Comparison of ENCODE assay signal across 23 mouse cellular contexts in the genomic region with DNA sequence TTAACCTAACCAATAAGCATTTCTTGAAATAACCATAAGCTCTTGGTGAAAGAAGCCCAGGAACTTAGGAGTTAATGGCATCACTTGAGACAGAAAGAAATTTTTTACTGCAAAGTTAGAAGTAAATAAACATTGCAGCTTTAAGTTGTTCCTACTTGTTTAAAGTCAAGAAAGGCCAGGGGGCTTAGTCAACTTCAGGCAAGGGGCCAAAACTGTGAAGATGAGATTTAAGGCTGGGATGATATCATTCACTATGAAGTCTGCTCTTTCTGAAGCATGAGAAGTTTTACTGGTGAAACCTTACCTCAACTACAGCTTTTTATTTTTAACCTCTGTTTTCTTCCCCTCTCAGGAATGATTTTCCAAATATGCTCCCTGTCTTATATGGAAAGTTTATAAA.
DNase-seq lines count a peak whose midpoint lies in the region; ATAC-seq and TF ChIP-seq lines count a peak whose summit lies in the region.
"Had no signal": no experiment of that assay in that cellular context is flagged by ENCODE, and none has a peak within 500 bp of the region (broad histone marks: within the 10 kb centered on the region; RNA-seq: fewer than 3 reads in every experiment).

No protein-coding gene starts in this region.

- no peaks in the 10 kb centered on the region; the same call in 1 of the 2 replicates for H3K4me1 ChIP-seq in kidney, postnatal 0 days (replicated peaks; ENCODE audit: insufficient read depth, low read length)
- no peaks in the 10 kb centered on the region for H3K4me1 ChIP-seq in kidney, embryonic 15.5 days

- peak; percentile 42 for DNase-seq in adrenal gland, adult 2 months
- DNase-seq in adrenal gland, adult 8-10 months = no peak
- peak; percentile 18 for DNase-seq in kidney, postnatal 0 days (ENCODE audit: low spot score)
- DNase-seq in 3T3-L1 (ENCODE audit: low read depth, low spot score) = peak; percentile 84
- peak; percentile 39 to 58 for DNase-seq in adrenal gland, postnatal 36 days
- no peak for DNase-seq in spleen, adult 12 weeks (ENCODE audit: low spot score)
- no peak for DNase-seq in cerebellum, postnatal 25 days
- DNase-seq: cerebellum, postnatal 36 days; embryo, embryonic 11 days; forebrain, postnatal 0 days; gastrocnemius, postnatal 36 days; heart, adult 2 months; kidney, postnatal 4 days; liver, postnatal 0 days; right cerebral cortex, adult 18-20 months; thymus, adult 2 months; thymus, postnatal 4 days had no signal

- no peaks in the 10 kb centered on the region for H3K9me3 ChIP-seq in kidney, postnatal 0 days (replicated peaks; ENCODE audit: low read length)
- H3K9me3 ChIP-seq in kidney, embryonic 15.5 days (replicated peaks) = no peaks in the 10 kb centered on the region
- H3K9me3 ChIP-seq: midbrain, embryonic 15.5 days had no signal

- H3K27ac ChIP-seq in kidney, postnatal 0 days = no peak overlapping the region
- no peak overlapping the region for H3K27ac ChIP-seq in kidney, embryonic 15.5 days
- H3K27ac ChIP-seq: heart, adult 2 months; hindbrain, postnatal 0 days; macrophage; midbrain, embryonic 15.5 days had no signal

- ATAC-seq in kidney, postnatal 0 days (replicated peaks; ENCODE audit: low FRiP score, low read depth) = no peak
- no peak for ATAC-seq in kidney, embryonic 15.5 days (replicated peaks; ENCODE audit: low FRiP score)
- ATAC-seq: forebrain, postnatal 0 days; hindbrain, postnatal 0 days; intestine, postnatal 0 days had no signal

- H3K36me3 ChIP-seq in kidney, postnatal 0 days (ENCODE audit: insufficient read depth, low read length) = no peaks in the 10 kb centered on the region
- no peaks in the 10 kb centered on the region for H3K36me3 ChIP-seq in kidney, embryonic 15.5 days
- H3K36me3 ChIP-seq: midbrain, embryonic 15.5 days had no signal

- no peak overlapping the region for H3K4me3 ChIP-seq in kidney, postnatal 0 days (replicated peaks; ENCODE audit: low read depth, low read length)
- no peak overlapping the region for H3K4me3 ChIP-seq in kidney, embryonic 15.5 days (replicated peaks)
- H3K4me3 ChIP-seq: heart, adult 2 months; midbrain, embryonic 15.5 days had no signal

- no peak overlapping the region for H3K4me2 ChIP-seq in kidney, postnatal 0 days (ENCODE audit: low read length)
- H3K4me2 ChIP-seq in kidney, embryonic 15.5 days = no peak overlapping the region
- H3K4me2 ChIP-seq: liver, embryonic 11.5 days; midbrain, embryonic 15.5 days had no signal

- H3K9ac ChIP-seq in kidney, postnatal 0 days (ENCODE audit: low read depth, low read length) = no peak overlapping the region
- H3K9ac ChIP-seq in kidney, embryonic 15.5 days = no peak overlapping the region
- H3K9ac ChIP-seq: forebrain, postnatal 0 days; liver, postnatal 0 days; midbrain, embryonic 15.5 days had no signal

- no peaks in the 10 kb centered on the region for H3K27me3 ChIP-seq in kidney, postnatal 0 days (ENCODE audit: insufficient read depth, low read length)
- no peaks in the 10 kb centered on the region for H3K27me3 ChIP-seq in kidney, embryonic 15.5 days
- H3K27me3 ChIP-seq: midbrain, embryonic 15.5 days had no signal

- no peak for TF ChIP-seq CTCF in kidney, postnatal 0 days (IDR thresholded peaks at IDR 0.05; ENCODE audit: low read depth)

Comparison
In these comparisons a context has a peak if more than half of its experiments do, and no peak if none do; other contexts are left out.
1. DNase-seq: peak in adrenal gland, adult 2 months (single experiment), kidney, postnatal 0 days (single experiment), 3T3-L1 (single experiment) and adrenal gland, postnatal 36 days (2 of 2); none in adrenal gland, adult 8-10 months (single experiment), spleen, adult 12 weeks (single experiment) and cerebellum, postnatal 25 days (0 of 2).